Comparison of ENCODE assay signal across 8 mouse cellular contexts in genomic region chr12:5359065-5359464, GRCm38 (mm10). TPM values are rescaled to one million over a fixed set of nuclear protein-coding genes. Genes with fewer than 3 reads are reported as not detected.
DNase-seq lines count a peak whose midpoint lies in the region; ATAC-seq and TF ChIP-seq lines count a peak whose summit lies in the region.
"Had no signal": no experiment of that assay in that cellular context is flagged by ENCODE, and none has a peak within 500 bp of the region (broad histone marks: within the 10 kb centered on the region; RNA-seq: fewer than 3 reads in every experiment).

No protein-coding gene starts in this region.

- no peaks in the 10 kb centered on the region for H3K9me3 ChIP-seq in kidney, embryonic 16.5 days (ENCODE audit: low read length)
- no peaks in the 10 kb centered on the region for H3K9me3 ChIP-seq in forebrain, embryonic 14.5 days (replicated peaks; ENCODE audit: control insufficient read depth, low read length)

- no peak for TF ChIP-seq POLR2A in kidney, adult 2 months (IDR thresholded peaks at IDR 0.05; ENCODE audit: low read depth, low read length)

- no peak overlapping the region for H3K4me2 ChIP-seq in kidney, embryonic 16.5 days (replicated peaks; ENCODE audit: low read depth, low read length)
- no peak overlapping the region for H3K4me2 ChIP-seq in forebrain, embryonic 14.5 days (ENCODE audit: low read length)

- no peaks in the 10 kb centered on the region for H3K4me1 ChIP-seq in kidney, adult 2 months (ENCODE audit: control insufficient read depth, insufficient read depth, low read length)
- no peaks in the 10 kb centered on the region for H3K4me1 ChIP-seq in kidney, embryonic 16.5 days (ENCODE audit: insufficient read depth, low read length)
- peaks cover 16% of the 10 kb centered on the region for H3K4me1 ChIP-seq in forebrain, embryonic 14.5 days (ENCODE audit: control insufficient read depth, insufficient read depth, low read length)

- H3K4me3 ChIP-seq in kidney, adult 2 months (ENCODE audit: insufficient read depth, low read depth, low read length): no peak overlapping the region
- no peak overlapping the region for H3K4me3 ChIP-seq in kidney, embryonic 16.5 days (ENCODE audit: low read length)
- H3K4me3 ChIP-seq in forebrain, embryonic 14.5 days (ENCODE audit: low read depth, low read length): no peak overlapping the region

- no peak overlapping the region for H3K27ac ChIP-seq in kidney, adult 2 months (ENCODE audit: insufficient read depth, low read depth, low read length)
- no peak overlapping the region for H3K27ac ChIP-seq in kidney, embryonic 16.5 days (ENCODE audit: low read length)
- H3K27ac ChIP-seq in forebrain, embryonic 14.5 days (ENCODE audit: low read depth, low read length): peak overlapping the region; percentile 45; the same call in 1 of the 2 replicates

- no peak for TF ChIP-seq CTCF in kidney, adult 2 months (conservative IDR thresholded peaks at IDR 0.05; ENCODE audit: insufficient read depth, insufficient read length, low read depth, low read length)

- WGBS in kidney, adult 2 months: 34% methylated on average over 5 of the region's 5 CpGs
- 41% methylated on average over 5 of the region's 5 CpGs for WGBS in kidney, embryonic 16.5 days
- 30% methylated on average over 5 of the region's 5 CpGs for WGBS in forebrain, embryonic 14.5 days

- H3K27me3 ChIP-seq in kidney, adult 2 months (replicated peaks; ENCODE audit: control insufficient read depth, insufficient read depth, low read length): no peaks in the 10 kb centered on the region
- no peaks in the 10 kb centered on the region for H3K27me3 ChIP-seq in kidney, embryonic 16.5 days (ENCODE audit: insufficient read depth, low read length)
- H3K27me3 ChIP-seq in forebrain, embryonic 14.5 days (replicated peaks; ENCODE audit: control insufficient read depth, insufficient read depth, low read length): no peaks in the 10 kb centered on the region

- peak; percentile 6 for DNase-seq in kidney, adult 2 months
- peak; percentile 34 for DNase-seq in urinary bladder, postnatal 14 days (ENCODE audit: low spot score)
- DNase-seq in urinary bladder, postnatal 10 days (ENCODE audit: low spot score): no peak
- DNase-seq in forebrain, embryonic 14.5 days (ENCODE audit: low spot score): peak; percentile 88
- DNase-seq in spleen, postnatal 36 days (ENCODE audit: low spot score in 2 of 2): no peak
- no peak for DNase-seq in Muller cell, postnatal 12 days (ENCODE audit: inconsistent ontology term)
- DNase-seq: layer of hippocampus, postnatal 36 days had no signal

- H3K36me3 ChIP-seq in kidney, adult 2 months (ENCODE audit: control insufficient read depth, insufficient read depth, low read length): no peaks in the 10 kb centered on the region
- H3K36me3 ChIP-seq in kidney, embryonic 16.5 days (ENCODE audit: insufficient read depth, low read length): no peaks in the 10 kb centered on the region
- H3K36me3 ChIP-seq in forebrain, embryonic 14.5 days (ENCODE audit: control insufficient read depth, insufficient read depth, low read length): no peaks in the 10 kb centered on the region

- no peak overlapping the region for H3K9ac ChIP-seq in kidney, embryonic 16.5 days (replicated peaks; ENCODE audit: low read length)
- peak overlapping the region; percentile 13; the same call in 1 of the 2 replicates for H3K9ac ChIP-seq in forebrain, embryonic 14.5 days (ENCODE audit: low read length)

- ATAC-seq in kidney, embryonic 16.5 days (ENCODE audit: low FRiP score, low TSS enrichment): no peak
- peak; percentile 64; the same call in 1 of the 2 replicates for ATAC-seq in forebrain, embryonic 14.5 days

RNA-seq across cellular contexts. Expression of gene Klhl29, which starts 16.4 kb away (rescaled TPM):
- polyA plus RNA-seq in kidney, adult 2 months (2012; rRNA removed): 2.4 and 3.1 TPM in 2 replicates
- 0.31 and 0.51 TPM in 2 replicates for polyA plus RNA-seq in kidney, embryonic 16.5 days (2015; fragmentation: Nextera tagmentation; extraction: Ambion mirVana)
- polyA plus RNA-seq in forebrain, embryonic 14.5 days (2014; fragmentation: Nextera tagmentation; extraction: Ambion mirVana): 8.5 and 11.0 TPM in 2 replicates

Comparison
In these comparisons a context has a peak if more than half of its experiments do, and no peak if none do; other contexts are left out.
1. DNase-seq: peak in kidney, adult 2 months (single experiment), urinary bladder, postnatal 14 days (single experiment) and forebrain, embryonic 14.5 days (single experiment); none in urinary bladder, postnatal 10 days (single experiment), spleen, postnatal 36 days (0 of 2) and Muller cell, postnatal 12 days (single experiment).